Mouse (Mus musculus): ENCODE measurements at regions not wholly inside any gene's neighbourhood (a gene's known extent, or its start where the extent isn't known, plus 50 kb on each side); places are given as distances from the start of the nearest gene placed in this dataset.
A peak's percentile ranks its signal among the peaks of the same experiment; 100 is the strongest.
"Not testable (repeated sequence)": the region's sequence is repeated elsewhere in the genome, so short reads cannot be mapped to it uniquely, and the experiment has no call there.

DNA sequence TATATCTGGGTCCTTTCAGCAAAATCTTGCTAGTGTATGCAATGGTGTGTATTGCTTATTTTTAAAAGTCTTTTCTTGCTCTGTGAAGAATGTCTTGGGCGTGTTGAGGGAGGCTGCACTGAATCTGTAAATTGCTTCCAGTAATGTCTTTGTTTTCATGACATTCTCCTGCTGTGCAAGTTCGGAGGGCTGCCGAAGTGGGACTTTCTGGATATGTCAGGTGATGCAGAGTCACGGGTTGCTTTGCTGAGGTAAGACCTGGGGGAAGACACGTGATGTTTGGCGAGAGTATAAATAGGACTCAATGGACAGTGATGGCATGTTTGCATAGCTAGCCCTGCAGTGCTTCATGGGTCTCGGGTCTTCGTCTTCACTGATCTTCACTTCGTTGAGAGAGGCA lies 329.2 kb upstream of the Nr5a2 start:
- DNase-seq = no peak

DNA sequence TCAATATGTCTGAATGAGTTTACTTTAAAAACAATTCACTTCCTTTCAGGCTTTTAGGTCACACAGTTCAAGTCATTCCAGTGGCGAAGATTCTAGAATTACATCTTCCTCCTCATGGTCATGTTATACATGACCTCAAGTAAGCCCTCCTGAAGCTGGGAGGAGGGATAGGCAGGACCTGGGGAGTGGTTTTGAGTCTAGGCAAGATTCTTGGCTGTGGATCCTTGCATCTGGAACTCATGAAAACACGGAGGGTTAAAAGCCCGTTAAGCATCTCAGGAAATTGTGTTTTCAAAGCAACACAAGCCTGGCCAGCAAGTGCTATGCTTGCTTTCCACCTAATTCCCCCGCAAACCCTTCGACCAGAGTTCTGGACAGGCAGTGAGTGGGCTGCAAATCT lies 323.0 kb upstream of the Nr5a2 start:
- DNase-seq = no peak

DNA sequence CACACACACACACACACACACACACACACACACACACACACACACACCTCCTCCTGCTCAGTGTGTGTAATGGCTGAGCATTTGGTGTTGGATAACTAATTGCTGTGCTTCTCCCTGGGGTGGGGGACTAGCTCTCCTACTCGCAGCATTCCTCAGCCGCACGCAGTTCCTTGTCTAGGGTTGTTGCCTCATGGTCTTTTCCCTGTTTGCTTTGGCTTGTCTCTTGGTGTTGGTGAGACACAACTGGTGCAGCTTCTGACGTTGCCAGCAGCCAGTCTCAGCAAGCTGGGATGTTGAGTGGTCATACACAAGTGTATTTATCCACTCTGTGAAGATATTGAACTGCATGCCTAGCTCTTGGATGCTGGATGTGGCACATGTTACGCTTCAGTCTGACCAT lies 322.2 kb upstream of the Nr5a2 start:
- peak in 1 of 2 experiments; percentile 8 for DNase-seq

DNA sequence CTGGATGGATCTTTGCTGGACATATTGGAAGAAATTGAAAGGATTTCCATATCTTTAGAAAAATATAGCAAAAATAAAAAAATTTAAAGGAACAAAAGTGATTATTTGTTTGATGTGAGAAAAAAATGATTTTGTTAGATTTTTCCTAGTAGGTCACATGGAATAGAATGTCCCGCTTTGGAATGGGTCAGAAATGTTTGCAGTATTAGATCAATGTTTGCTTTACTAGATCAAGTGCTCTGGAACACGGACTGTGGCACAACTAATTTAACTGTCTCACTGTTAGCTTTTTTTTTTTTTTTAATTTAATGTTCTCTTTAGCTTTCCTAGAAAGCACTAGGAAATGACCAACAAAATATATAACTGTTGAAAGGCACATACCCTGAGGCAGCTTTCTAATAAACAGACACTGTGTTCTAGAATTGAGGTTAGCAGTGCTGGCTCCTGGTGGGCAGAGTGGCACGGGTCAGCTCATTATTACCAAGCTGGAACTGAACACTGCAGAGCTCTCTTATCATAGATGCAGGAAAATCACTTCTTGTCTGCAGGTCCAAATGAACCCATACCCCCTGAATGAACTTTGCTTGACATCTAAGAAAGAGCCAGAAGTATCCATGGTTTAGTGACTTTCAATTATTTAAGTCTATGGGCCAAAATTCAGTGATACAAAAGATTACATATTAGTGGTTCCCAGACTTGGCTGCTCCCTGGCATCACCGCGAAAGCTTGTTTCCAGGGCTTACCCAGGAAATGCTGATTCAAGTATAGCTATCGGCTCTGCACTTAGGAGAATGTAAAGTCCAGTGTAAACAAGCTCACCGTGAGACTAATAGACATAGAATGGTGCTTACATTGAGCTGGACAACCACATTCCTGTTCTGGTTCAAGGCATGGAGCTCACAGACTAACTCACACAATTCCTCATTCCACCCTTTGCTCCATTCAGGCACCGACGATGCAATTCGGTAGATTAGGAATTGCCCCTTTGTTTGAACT lies 320.4 kb upstream of the Nr5a2 start:
- DNase-seq = no peak

DNA sequence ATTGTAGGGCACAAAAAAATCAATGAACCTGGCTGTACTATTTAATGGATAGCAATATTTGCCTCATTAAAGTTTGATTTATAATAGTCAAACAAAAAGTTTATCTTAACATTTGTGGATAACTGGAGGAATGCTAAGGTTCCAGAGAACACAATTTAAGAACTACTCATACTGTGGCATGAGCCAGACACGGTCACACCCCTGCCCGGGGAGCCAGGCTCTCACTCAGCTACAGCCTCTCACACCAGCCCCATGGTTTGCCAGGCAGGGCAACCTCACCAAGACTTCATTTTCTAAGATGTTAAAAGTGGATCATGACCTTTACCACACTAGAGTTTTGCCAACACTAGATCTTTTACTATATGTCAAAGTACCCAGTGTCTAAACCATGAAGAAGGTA lies 319.7 kb upstream of the Nr5a2 start:
- DNase-seq = no peak

DNA sequence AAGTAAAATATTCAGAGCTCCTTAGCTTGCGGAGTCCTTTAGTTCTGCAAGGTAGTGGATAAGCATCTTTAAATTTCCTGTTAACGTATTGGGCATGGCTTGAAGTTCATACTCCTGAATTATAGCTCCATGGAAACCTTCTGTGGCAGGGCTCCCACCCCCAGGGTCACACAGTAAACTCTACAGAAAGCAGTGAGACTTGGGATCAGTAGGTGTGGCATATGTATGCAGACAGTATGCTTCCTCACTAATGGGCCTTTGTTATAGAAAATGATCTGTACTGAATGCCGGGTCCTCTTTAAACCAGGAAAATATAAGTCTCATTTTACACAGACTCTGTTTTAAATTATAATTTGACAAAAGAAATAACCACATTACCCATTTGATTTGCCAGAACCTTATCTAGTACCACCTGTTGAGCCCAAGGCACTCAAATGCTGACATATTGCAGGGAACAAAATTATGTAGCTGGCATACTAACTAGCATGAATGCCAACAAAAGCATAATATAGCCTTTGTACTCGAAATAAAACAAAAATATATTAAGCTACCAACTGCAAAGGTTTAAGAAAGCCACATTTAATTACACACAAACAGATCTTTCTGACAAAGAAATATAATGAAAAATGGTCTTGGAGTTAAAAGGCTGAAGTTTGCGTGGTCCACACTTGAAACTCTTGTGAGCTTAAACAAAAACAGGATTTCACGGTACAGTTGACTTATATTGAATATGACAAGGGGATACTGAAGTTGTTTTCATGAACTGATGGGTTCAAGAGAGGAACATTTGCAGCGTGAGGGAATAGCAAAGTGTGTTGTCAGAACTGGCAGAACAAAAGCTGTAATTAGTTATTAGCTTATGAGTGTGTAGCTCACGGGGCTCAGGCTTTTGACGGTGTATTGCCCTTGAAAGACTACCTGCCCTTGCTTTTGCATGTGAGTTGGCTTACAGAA lies 310.7 kb upstream of the Nr5a2 start:
- DNase-seq = no peak

DNA sequence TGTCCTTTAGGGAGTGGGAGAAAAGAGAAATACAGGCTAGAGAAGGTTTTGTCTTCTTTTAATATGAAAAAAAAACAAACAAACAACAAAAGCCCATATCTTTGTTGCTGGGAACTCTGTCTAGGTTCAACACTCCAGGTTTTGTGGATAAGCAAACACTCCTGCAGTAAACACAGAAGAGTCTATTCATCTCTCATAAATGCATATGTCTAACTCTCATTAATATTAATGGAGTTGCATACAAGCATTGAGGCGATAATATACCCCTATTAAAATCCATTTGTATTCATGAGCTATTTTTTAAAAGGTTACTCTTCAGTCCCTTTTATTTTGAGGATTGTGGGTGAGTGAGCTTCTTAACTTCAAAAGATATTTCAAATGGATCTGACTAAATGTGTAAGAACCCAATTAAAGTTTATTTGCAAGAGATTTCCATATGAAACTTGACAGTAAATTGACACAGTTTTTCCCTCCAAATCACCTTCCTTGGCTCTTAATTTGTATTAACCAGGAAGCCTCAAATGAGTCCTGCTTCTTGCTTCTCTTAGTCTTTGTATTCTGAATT lies 302.6 kb upstream of the Nr5a2 start:
- DNase-seq = no peak

DNA sequence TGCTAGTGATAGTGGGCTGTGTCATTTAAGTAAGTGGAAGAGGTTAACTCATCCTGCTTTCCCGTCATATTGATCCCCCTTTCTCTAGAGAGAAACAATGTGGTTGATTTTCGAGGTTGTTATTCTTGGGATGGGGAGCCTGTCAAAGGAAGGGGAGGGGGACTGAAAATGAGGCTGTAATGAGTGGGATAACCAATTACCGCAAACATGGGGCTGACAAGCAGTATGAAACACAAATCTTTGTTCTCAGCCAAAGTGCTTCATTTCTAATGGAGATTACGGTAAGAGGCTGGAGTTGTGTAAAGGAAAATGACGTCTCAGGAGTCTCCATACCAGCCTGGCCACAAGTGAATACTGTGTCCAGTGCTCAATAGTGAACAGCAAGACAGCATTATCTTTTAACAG lies 301.9 kb upstream of the Nr5a2 start:
- DNase-seq = no peak

DNA sequence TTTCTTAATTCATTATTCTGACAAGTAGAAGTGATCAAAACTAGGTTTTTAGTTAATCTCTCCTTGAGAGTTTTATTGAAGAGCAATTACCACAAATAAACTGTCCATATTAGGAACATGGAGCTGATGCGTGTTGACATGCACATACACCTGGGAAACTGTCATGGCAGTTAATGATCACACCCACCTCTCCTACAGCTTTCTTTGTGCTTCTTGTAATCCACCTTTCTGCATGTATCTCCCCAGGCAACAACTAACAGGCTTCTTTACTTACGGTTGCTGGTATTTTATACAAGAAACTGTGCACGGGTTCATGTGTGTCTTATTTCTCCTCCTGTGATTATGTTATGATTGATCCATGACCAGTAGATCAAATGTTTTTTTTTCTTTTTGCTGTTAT lies 296.0 kb upstream of the Nr5a2 start:
- DNase-seq = no peak

DNA sequence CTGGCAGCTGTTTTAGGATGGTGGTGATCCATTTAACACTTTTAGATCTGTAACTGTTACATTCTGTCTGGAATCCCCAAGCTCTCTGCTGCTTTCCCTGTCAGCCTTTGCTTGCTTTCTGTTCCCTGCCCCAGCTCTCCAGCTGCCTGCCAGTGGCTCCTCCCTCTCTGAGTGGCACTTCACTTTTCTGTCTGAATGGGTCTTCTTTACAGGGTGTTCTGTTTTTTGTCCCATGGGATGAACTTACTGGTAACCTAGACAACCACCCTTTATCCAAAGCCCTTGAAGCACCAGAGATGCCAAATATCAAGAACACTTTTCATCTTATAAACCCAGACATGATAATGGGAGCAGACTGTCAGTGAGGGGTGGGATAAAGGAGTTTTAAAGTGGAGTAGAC lies 294.8 kb upstream of the Nr5a2 start:
- DNase-seq = no peak

DNA sequence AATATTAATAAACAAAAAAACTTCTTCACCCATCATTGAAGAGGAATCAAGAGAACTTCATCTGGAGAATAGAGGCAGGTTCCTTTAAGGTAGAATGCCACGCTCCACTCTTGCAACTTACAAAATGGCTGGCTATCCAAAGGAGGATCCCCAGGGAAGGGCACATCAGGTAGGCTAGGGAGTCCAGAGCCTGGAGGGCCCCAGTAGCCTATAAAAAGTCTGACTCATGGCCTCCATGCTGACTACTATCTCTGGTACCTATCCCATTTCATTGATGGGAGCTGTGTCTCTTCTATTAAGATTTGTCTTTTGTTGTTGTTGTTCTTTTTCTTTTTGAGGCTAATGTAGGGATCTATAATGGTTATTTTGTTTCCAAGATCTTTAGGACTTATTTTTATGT lies 294.4 kb upstream of the Nr5a2 start:
- no peak for DNase-seq

DNA sequence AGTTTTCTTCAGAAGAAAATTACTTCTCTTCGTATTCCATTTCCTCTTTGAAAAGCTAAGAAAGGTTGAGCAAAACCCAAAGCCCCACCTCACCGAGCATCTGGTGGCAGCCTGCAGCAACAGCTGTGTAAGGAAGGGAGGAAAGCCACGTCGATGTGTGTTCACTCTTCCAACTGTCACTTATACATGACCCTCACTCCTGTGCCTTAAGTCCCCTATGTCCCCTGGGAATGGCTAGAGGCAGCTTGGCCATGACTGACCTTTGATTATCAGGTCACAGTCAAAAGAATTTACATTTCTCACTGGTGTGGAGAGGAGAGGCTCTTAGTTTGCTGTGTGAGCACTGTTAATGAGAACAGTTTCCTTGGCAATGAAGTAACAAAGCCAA lies 266.8 kb upstream of the Nr5a2 start:
- DNase-seq = no peak

DNA sequence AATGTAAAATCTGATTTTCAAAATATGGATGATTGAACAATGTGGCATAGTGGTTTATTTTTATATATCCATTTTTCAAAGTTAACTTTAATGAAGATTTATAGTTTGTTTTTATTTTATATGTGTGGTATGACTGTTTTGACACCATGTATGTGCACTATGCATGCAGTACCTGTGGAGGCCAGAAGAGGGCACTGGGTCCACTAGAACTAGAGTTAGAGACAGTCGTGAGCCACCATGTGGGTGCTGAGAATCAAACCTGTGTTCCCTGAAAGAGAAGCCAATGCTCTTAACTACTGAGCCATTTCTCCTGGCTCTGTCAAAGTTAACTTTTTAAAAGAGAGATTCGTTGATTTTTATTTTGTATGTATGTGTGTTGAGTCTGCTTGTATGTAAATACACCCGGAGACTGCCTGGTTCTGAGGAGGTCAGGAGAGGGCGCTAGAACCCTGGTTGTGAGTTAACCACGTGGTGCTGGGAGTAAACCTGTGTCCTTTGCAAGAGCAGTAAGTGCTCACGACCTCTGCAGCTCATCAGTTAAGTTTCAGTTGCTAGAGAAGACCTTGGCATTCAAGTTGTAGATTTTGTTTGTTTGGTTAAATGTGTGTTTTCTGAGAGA lies 266.3 kb upstream of the Nr5a2 start:
- peak; percentile 24 to 33 for DNase-seq

DNA sequence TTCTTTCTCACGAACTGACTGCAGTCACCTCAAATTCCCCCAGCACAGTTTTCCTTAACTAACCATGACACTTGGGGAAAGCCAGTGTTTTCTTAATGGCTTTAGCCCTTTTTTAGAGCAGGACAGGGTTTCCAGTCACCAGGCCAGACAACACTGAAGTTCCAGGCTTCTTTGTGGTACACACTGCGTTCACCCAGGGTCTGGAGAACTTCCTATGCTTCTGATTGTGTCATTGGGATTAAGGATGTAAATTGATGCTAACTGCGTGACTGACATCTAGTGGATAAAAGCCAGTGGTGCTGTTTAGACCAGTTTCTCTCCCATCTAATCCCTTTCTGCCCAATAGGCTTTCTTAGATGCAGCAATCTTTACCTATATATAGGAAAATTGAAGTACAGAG lies 265.2 kb upstream of the Nr5a2 start:
- DNase-seq = peak; percentile 19 to 27

DNA sequence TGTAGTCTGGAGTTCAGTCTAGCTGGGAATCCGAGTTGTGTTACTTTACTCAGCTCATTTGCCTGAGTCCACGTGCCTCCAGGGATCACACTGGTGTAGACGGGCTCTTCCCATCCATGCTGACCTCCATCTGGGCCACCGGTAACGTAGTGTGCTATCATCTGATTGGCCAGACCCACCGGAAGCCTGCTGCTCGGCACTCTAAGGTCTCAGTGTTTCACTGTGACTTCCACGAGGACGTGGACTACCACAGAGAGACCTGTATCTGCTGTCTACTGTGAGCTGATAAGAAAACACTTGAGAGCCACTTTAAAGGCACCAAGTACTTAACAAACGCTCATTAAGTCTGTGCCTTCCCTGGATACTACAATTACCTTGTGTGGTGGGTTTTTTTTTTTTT lies 262.8 kb upstream of the Nr5a2 start:
- DNase-seq = no peak

DNA sequence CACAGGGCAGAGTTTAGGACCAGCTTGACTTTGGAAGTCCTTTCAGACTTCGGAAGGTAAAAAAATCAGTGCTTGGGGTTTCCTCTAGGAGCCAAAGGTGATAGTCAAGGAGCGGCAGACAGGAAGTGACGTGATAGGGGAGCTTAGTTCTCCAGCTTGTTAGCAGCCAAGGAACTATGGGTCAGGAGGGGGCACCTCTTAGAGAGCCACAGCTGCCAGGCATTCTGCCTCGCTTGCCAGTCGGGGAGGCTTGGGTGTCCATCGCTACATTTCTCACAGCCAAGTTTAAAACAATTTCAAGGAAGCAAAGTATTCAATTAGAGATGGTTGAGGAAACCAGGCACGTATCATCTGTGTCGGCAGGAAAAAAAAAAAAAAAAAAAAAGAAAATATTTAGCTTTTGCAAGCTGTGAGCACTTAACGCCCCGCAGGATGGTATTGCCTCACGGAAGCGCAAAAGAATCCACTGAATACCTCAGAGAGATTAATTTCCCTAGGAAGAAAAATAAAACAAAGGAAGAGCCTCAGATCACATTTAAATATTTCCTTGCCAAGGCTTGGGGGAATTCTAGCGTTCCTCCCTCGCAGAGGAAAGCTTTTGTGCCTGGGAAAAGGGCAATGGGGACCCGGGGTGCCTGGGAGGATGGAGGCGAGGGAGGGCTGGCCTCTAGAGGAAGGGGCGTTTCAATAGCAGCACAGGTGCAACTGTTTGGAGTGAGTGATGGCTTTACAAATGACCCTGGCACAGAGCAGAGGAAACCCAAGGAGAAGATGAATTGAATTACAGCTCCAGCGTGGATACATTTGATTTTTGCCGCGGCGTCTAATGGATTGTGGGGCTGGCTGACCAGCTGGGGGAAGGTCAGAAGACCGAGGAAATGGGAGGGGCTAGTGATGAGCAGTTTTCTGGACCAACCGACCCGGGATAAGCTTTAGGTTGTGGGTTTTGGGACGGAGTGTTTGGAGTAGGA lies 261.1 kb upstream of the Nr5a2 start:
- DNase-seq = peak; percentile 38 to 51

DNA sequence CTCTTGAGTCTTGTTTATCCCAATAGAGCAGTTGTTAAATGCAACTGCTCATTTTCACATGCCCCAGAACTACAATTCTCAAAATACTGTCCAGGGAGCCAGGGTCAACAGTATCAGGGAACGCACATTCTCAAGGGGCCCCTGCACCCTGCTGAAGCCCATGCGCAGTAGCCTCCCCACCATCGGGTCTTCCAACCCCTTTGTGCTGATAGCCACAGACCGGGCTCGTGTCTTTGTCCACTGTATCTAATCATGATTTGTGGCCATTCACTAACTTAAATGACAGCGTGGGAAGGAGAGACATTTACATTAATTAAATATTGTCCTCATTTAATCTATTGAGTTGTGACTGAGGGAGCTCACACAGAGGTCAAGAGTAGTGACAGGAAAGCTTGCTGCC lies 260.0 kb upstream of the Nr5a2 start:
- no peak for DNase-seq

DNA sequence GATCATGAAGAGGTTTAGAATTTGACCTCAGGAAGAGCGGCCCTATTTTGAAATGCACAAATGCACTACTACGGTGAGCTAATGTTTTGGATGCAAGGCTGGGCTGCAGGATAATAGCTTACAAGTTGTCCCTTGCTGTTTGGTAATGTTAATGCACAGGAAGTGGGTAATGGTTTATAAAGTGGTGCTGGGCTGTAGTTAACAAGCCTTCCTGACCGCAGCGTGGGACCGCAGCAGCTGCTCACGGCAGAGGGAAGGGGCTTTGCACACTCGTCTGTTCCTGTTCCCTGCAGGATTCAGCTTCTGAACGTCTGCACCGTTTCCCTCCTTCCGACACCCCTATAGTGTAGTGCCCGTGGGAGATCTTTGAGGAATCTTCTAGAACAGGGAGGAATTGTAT lies 258.4 kb upstream of the Nr5a2 start:
- DNase-seq = no peak

DNA sequence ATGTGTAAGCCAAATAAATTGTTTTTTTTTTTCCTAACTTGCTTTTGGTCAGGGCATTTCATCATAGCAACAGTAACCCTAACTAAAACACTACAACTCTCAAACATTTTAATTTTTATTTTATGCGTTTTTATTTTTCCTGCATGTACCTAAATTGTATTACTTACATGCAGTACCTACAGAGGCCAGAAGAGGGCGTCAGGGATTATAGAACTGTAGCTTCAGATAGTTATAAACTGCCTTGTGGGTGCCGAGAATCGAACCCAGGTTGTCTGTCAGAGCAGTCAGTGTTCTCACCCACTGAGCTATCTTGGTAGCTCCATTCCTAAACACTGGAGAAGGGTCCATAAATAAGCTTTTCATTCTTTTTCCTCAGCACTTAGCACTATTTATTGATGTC lies 257.8 kb upstream of the Nr5a2 start:
- DNase-seq = no peak

DNA sequence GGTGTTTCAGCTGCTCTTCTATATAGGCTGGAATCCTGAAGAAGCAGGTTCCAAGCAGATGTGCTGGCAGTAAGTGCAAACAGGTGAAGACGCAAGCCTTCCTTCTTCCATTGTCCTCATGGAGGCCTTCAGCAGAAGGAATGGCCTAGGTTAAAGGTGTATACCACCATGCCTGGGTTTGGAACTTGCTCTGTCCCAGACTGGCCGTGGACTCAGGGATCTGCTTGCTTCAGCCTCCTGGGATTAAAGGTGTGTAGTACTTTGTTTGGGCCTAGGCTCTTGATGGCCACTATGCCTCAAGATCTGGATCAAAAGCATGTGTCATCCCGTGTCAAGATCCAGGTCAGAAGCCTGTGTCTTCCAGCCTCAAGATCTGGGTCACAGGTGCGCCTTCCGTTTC lies 257.0 kb upstream of the Nr5a2 start:
- DNase-seq = no peak

DNA sequence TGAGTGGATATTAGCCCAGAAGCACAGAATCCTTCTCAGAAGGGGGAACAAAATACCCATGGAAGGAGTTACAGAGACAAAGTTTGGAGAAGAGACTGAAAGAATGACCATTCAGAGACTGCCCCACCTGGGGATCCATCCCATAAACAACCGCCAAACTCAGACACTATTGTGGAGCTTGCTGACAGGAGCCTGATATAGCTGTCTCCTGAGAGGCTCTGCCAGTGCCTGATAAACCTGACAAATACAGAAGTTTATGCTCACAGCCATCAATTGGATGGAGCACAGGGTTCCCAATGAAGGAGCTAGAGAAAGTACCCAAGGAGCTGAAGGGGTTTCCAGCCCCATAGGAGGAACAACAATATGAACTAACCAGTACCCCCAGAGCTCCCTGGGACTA lies 254.1 kb upstream of the Nr5a2 start:
- not testable (repeated sequence) for DNase-seq

DNA sequence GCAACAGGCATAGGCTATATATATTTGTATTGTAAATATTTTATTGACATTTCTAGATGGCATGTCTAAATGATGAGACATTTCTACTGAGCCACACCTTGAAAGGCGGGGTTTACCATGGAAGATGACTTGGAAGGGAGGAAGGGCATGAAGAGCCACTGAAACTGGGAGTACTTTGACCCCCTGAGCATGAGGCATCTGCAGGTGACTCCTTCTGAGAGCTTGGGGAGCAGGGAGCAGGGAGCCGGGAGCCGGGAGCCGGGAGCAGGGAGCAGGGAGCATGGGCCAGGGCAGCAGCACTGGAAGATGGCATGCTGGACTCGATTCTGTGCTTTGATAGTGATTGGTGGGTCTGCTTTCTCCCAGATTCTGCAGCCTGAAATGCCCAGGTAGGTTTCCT lies 253.5 kb upstream of the Nr5a2 start:
- no peak for DNase-seq

Data from kidney, postnatal 4 days (tissue).